Mouse (Mus musculus) testis, postnatal 10 days (tissue): ENCODE measurements around the gene Pou6f2.

ENCODE experiments used
- DNase-seq: peaks from one replicate; pipeline ENCODE4 v3.0.0; 2021; ENCODE audit warnings: low spot score

Gene Pou6f2

GRCm38 (mm10) chr13:18397586-18397985, at the start of gene Pou6f2:
Gene Pou6f2, minus strand, starts transcription at chr13:18397686.
- DNase-seq = no peak

GRCm38 (mm10) chr13:18439858-18440257, 42.4 kb upstream of the Pou6f2 start:
- no peak for DNase-seq

GRCm38 (mm10) chr13:18387673-18388072, 9.8 kb downstream of the Pou6f2 start:
- no peak for DNase-seq

- DNase-seq = no peak
These were observed 34.1 kb downstream of the Pou6f2 start for GRCm38 (mm10) chr13:18363373-18363772.

- no peak for DNase-seq
These were observed 52.7 kb downstream of the Pou6f2 start for GRCm38 (mm10) chr13:18344580-18345333.

- DNase-seq = no peak
These were observed 58.5 kb downstream of the Pou6f2 start for GRCm38 (mm10) chr13:18338910-18339501.

- DNase-seq = no peak
These were observed 59.5 kb downstream of the Pou6f2 start for GRCm38 (mm10) chr13:18338022-18338421.

GRCm38 (mm10) chr13:18334035-18334434, 63.5 kb downstream of the Pou6f2 start:
- no peak for DNase-seq

- DNase-seq = no peak
These were observed 64.9 kb downstream of the Pou6f2 start for GRCm38 (mm10) chr13:18332596-18332995.

GRCm38 (mm10) chr13:18323980-18324678, 73.4 kb downstream of the Pou6f2 start:
- DNase-seq = no peak

GRCm38 (mm10) chr13:18323407-18323806, 74.1 kb downstream of the Pou6f2 start:
- no peak for DNase-seq

GRCm38 (mm10) chr13:18312613-18313012, 84.9 kb downstream of the Pou6f2 start:
- DNase-seq = no peak

- DNase-seq = no peak
These were observed 88.5 kb downstream of the Pou6f2 start for GRCm38 (mm10) chr13:18309024-18309423.

GRCm38 (mm10) chr13:18306506-18307145, 90.9 kb downstream of the Pou6f2 start:
- DNase-seq = no peak

GRCm38 (mm10) chr13:18299966-18300365, 97.5 kb downstream of the Pou6f2 start:
- no peak for DNase-seq

GRCm38 (mm10) chr13:18293438-18293837, 104.0 kb downstream of the Pou6f2 start:
- DNase-seq = no peak

- DNase-seq = no peak
These were observed 107.1 kb downstream of the Pou6f2 start for GRCm38 (mm10) chr13:18290253-18290914.

- DNase-seq = no peak
These were observed 110.0 kb downstream of the Pou6f2 start for GRCm38 (mm10) chr13:18287536-18287935.

GRCm38 (mm10) chr13:18282361-18282982, 115.0 kb downstream of the Pou6f2 start:
- DNase-seq = no peak

- DNase-seq = no peak
These were observed 116.4 kb downstream of the Pou6f2 start for GRCm38 (mm10) chr13:18281084-18281483.

GRCm38 (mm10) chr13:18253131-18253530, 144.4 kb downstream of the Pou6f2 start:
- DNase-seq = no peak
